Mouse (Mus musculus) G1E (cell line): ENCODE data around the gene Fam227b.

Experiments
- CTCF ChIP-seq: IDR thresholded peaks from 2 replicates; pipeline ENCODE4 v1.5.1; 2012; ENCODE audit warnings: low read depth, low read length, inconsistent platforms, mixed read lengths
- POLR2AphosphoS5 ChIP-seq: IDR thresholded peaks from 2 replicates; pipeline ENCODE4 v1.6.1; 2012; ENCODE audit warnings: low read depth, low read length, inconsistent platforms; ENCODE audit not compliant: insufficient replicate concordance

- TF ChIP-seq CTCF (no peak), POLR2AphosphoS5 (no peak)
These were observed 61.4 kb downstream of the Fam227b start for GRCm38 (mm10) chr2:126090432-126090831.
